Mouse (Mus musculus) ES-E14 (cell line): ENCODE data around the gene Cryl1.
A peak's percentile ranks its signal among the peaks of the same experiment; 100 is the strongest.

Experiments
- CHD2 ChIP-seq: IDR thresholded peaks from 2 replicates; pipeline ENCODE4 v1.6.1; 2014; ENCODE audit warnings: mild to moderate bottlenecking, low read depth, low read length, inconsistent platforms
- HCFC1 ChIP-seq: IDR thresholded peaks from 2 replicates; pipeline ENCODE4 v1.6.1; 2012; ENCODE audit warnings: low read length, inconsistent platforms, borderline replicate concordance; ENCODE audit not compliant: insufficient read depth
- MAFK ChIP-seq: IDR thresholded peaks from 2 replicates; pipeline ENCODE4 v1.6.1; 2014; ENCODE audit warnings: mild to moderate bottlenecking, low read depth, low read length, inconsistent platforms; ENCODE audit not compliant: insufficient read depth
- ZC3H11A ChIP-seq: IDR thresholded peaks from 2 replicates; pipeline ENCODE4 v1.6.1; 2012; ENCODE audit warnings: low read depth, mild to moderate bottlenecking, inconsistent platforms, low read length, borderline replicate concordance
- ZNF384 ChIP-seq: IDR thresholded peaks from 2 replicates; pipeline ENCODE4 v1.6.1; 2012; ENCODE audit warnings: low read depth, low read length, inconsistent platforms

- TF ChIP-seq HCFC1 (no peak), MAFK (no peak), ZNF384 (peak; percentile 70), ZC3H11A (no peak), CHD2 (no peak)
Observed at GRCm38 (mm10) chr14:57409106-57409505, 10.8 kb upstream of the Cryl1 start.
